Mouse (Mus musculus): ENCODE measurements around the gene Myom3. TPM values are rescaled to one million over a fixed set of nuclear protein-coding genes. Genes with fewer than 3 reads are reported as not detected.

Myom3 gene
- polyA plus RNA-seq, 1 experiment: 0.13 TPM

GRCm38 (mm10) chr4:135765707-135766106, 6.2 kb downstream of the Myom3 start:
- TF ChIP-seq POLR2A (IDR thresholded peaks at IDR 0.05; ENCODE audit: control insufficient read depth, extremely low read depth, insufficient read depth, low read length, poor library complexity) (no peak), CTCF (IDR thresholded peaks at IDR 0.05; ENCODE audit: borderline replicate concordance, control insufficient read depth, extremely low read depth, insufficient read depth, low read length, poor library complexity) (no peak)
- Histone ChIP-seq H3K36me3 (ENCODE audit: control insufficient read depth, insufficient read depth, low read length) (no peaks in the 10 kb centered on the region), H3K27ac (ENCODE audit: control insufficient read depth, insufficient read depth, low read length) (no peak overlapping the region), H3K4me1 (replicated peaks; ENCODE audit: control insufficient read depth, insufficient read depth, low read length) (no peaks in the 10 kb centered on the region), H3K4me3 (ENCODE audit: control insufficient read depth, insufficient read depth, low read length) (no peak overlapping the region), H3K27me3 (ENCODE audit: control insufficient read depth, insufficient read depth, low read length) (no peaks in the 10 kb centered on the region)
- 84% methylated on average over 8 of the region's 8 CpGs for WGBS
- DNase-seq: no peak

DNA sequence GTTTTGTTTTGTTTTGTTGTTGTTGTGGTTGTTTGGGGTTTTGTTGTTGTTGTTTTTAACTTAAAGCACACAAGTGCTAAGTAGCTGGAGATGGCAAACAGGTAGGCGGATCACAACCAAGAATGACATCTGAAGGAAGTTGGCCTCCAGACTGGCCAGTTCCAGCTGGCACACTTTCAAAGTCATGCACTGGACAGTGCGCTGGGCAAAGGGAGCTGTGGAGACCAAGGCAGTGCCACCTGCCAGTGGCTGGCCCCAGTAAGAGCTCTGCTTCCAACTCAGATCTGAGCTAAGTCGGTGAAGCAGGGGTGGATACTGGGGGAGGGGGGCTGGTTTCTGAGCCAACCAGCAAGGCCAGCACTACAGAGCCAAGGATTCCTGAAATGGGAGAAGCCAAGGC, 7.5 kb downstream of the Myom3 start:
- WGBS: 88% methylated on average over 3 of the region's 3 CpGs
- Histone ChIP-seq H3K27ac (ENCODE audit: control insufficient read depth, insufficient read depth, low read length) (no peak overlapping the region), H3K27me3 (ENCODE audit: control insufficient read depth, insufficient read depth, low read length) (no peaks in the 10 kb centered on the region), H3K4me3 (ENCODE audit: control insufficient read depth, insufficient read depth, low read length) (no peak overlapping the region), H3K4me1 (replicated peaks; ENCODE audit: control insufficient read depth, insufficient read depth, low read length) (no peaks in the 10 kb centered on the region), H3K36me3 (ENCODE audit: control insufficient read depth, insufficient read depth, low read length) (no peaks in the 10 kb centered on the region)
- TF ChIP-seq CTCF (IDR thresholded peaks at IDR 0.05; ENCODE audit: borderline replicate concordance, control insufficient read depth, extremely low read depth, insufficient read depth, low read length, poor library complexity): no peak
- no peak for TF ChIP-seq POLR2A (IDR thresholded peaks at IDR 0.05; ENCODE audit: control insufficient read depth, extremely low read depth, insufficient read depth, low read length, poor library complexity)
- no peak for DNase-seq

- Histone ChIP-seq H3K27me3 (ENCODE audit: control insufficient read depth, insufficient read depth, low read length) (no peaks in the 10 kb centered on the region), H3K27ac (ENCODE audit: control insufficient read depth, insufficient read depth, low read length) (no peak overlapping the region), H3K4me1 (replicated peaks; ENCODE audit: control insufficient read depth, insufficient read depth, low read length) (no peaks in the 10 kb centered on the region), H3K36me3 (ENCODE audit: control insufficient read depth, insufficient read depth, low read length) (no peaks in the 10 kb centered on the region), H3K4me3 (ENCODE audit: control insufficient read depth, insufficient read depth, low read length) (no peak overlapping the region)
- TF ChIP-seq CTCF (IDR thresholded peaks at IDR 0.05; ENCODE audit: borderline replicate concordance, control insufficient read depth, extremely low read depth, insufficient read depth, low read length, poor library complexity) (no peak), POLR2A (IDR thresholded peaks at IDR 0.05; ENCODE audit: control insufficient read depth, extremely low read depth, insufficient read depth, low read length, poor library complexity) (no peak)
- 72% methylated on average over 14 of the region's 14 CpGs for WGBS
- peak; percentile 30 for DNase-seq
Measured at GRCm38 (mm10) chr4:135768572-135769526, 9.3 kb downstream of the Myom3 start.

- 92% methylated on average over 18 of the region's 18 CpGs for WGBS
- TF ChIP-seq POLR2A (IDR thresholded peaks at IDR 0.05; ENCODE audit: control insufficient read depth, extremely low read depth, insufficient read depth, low read length, poor library complexity) (no peak), CTCF (IDR thresholded peaks at IDR 0.05; ENCODE audit: borderline replicate concordance, control insufficient read depth, extremely low read depth, insufficient read depth, low read length, poor library complexity) (no peak)
- H3K4me1 ChIP-seq (replicated peaks; ENCODE audit: control insufficient read depth, insufficient read depth, low read length): no peaks in the 10 kb centered on the region
- no peak for DNase-seq
- no peaks in the 10 kb centered on the region for H3K27me3 ChIP-seq (ENCODE audit: control insufficient read depth, insufficient read depth, low read length)
- H3K4me3 ChIP-seq (ENCODE audit: control insufficient read depth, insufficient read depth, low read length): no peak overlapping the region
- no peak overlapping the region for H3K27ac ChIP-seq (ENCODE audit: control insufficient read depth, insufficient read depth, low read length)
- no peaks in the 10 kb centered on the region for H3K36me3 ChIP-seq (ENCODE audit: control insufficient read depth, insufficient read depth, low read length)
Measured at GRCm38 (mm10) chr4:135770611-135771305, 11.2 kb downstream of the Myom3 start.

DNA sequence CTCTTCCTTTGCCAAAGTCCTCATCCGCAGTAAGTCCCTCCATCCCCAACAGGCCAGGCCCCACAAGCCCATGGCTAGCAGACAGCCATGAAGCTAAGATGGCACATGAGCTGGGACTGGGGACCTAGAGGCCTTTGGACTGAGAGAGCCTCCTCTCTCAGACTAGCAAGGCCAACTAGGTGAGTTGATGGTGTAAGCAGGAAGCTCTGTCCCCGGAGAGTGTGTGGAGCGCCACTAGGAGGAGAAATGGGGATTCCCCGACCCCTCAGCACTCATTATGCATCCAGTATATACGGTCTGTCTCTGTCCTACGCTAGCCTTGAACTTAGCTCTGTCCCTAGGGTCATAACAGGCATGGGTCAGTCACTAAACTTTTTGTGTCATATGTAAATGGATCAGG, 12.1 kb downstream of the Myom3 start:
- H3K4me1 ChIP-seq (replicated peaks; ENCODE audit: control insufficient read depth, insufficient read depth, low read length): no peaks in the 10 kb centered on the region
- H3K27me3 ChIP-seq (ENCODE audit: control insufficient read depth, insufficient read depth, low read length): no peaks in the 10 kb centered on the region
- 80% methylated on average over 6 of the region's 6 CpGs for WGBS
- TF ChIP-seq POLR2A (IDR thresholded peaks at IDR 0.05; ENCODE audit: control insufficient read depth, extremely low read depth, insufficient read depth, low read length, poor library complexity): no peak
- TF ChIP-seq CTCF (IDR thresholded peaks at IDR 0.05; ENCODE audit: borderline replicate concordance, control insufficient read depth, extremely low read depth, insufficient read depth, low read length, poor library complexity): no peak
- H3K36me3 ChIP-seq (ENCODE audit: control insufficient read depth, insufficient read depth, low read length): no peaks in the 10 kb centered on the region
- no peak overlapping the region for H3K27ac ChIP-seq (ENCODE audit: control insufficient read depth, insufficient read depth, low read length)
- H3K4me3 ChIP-seq (ENCODE audit: control insufficient read depth, insufficient read depth, low read length): no peak overlapping the region
- no peak for DNase-seq

DNA sequence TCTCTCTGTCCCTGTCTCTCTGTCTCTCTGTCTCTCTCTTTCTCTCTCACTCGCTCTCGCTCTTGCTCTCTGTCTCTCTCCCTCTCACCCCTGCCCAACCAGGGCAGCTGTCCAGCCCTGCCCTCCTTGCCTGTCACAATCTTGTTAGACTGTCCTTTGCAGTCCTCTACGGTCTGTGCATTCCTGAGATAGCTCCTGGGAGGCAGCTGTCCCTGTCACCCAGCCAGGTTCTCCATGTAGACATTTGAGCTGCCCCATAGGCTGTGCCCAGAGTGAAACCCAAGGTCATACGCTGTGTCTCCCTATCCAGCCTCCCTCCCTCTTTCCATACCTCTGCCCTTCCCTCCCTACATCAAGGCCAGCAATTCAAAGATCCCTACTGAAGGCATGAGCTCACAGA, 13.2 kb downstream of the Myom3 start:
- H3K27ac ChIP-seq (ENCODE audit: control insufficient read depth, insufficient read depth, low read length): no peak overlapping the region
- TF ChIP-seq CTCF (IDR thresholded peaks at IDR 0.05; ENCODE audit: borderline replicate concordance, control insufficient read depth, extremely low read depth, insufficient read depth, low read length, poor library complexity) (no peak), POLR2A (IDR thresholded peaks at IDR 0.05; ENCODE audit: control insufficient read depth, extremely low read depth, insufficient read depth, low read length, poor library complexity) (no peak)

More for the DNA sequence above, 13.2 kb downstream of the Myom3 start:
- 94% methylated on average over 4 of the region's 4 CpGs for WGBS
- Histone ChIP-seq H3K4me3 (ENCODE audit: control insufficient read depth, insufficient read depth, low read length) (no peak overlapping the region), H3K4me1 (replicated peaks; ENCODE audit: control insufficient read depth, insufficient read depth, low read length) (no peaks in the 10 kb centered on the region; the same call in 1 of the 2 replicates), H3K36me3 (ENCODE audit: control insufficient read depth, insufficient read depth, low read length) (no peaks in the 10 kb centered on the region), H3K27me3 (ENCODE audit: control insufficient read depth, insufficient read depth, low read length) (no peaks in the 10 kb centered on the region)
- no peak for DNase-seq

All from thymus, adult 2 months (tissue).